Mouse (Mus musculus) limb, embryonic 15.5 days (tissue): ENCODE measurements around the gene Yjefn3. TPM values are rescaled to one million over a fixed set of nuclear protein-coding genes. Genes with fewer than 3 reads are reported as not detected.

Experiments used
- ATAC-seq: fragments of 200-750 bp; cut with Nextera tagmentation; 2 replicates; pipeline ENCODE4 v1.8.0; 2017; ENCODE audit warnings: low read depth, moderate TSS enrichment; ENCODE audit not compliant: insufficient number of reproducible peaks, low FRiP score, low TSS enrichment
- H3K27ac ChIP-seq: fragments of 300-500 bp; sonication (generic); 2 replicates; pipeline ENCODE4 v1.5.1; 2015; ENCODE audit warnings: moderate library complexity, mild to moderate bottlenecking, inconsistent platforms
- H3K27me3 ChIP-seq: fragments of 300-500 bp; sonication (generic); 2 replicates; pipeline ENCODE4 v1.6.1; 2015; ENCODE audit warnings: inconsistent platforms
- H3K36me3 ChIP-seq: fragments of 300-500 bp; sonication (generic); 2 replicates; pipeline ENCODE4 v1.6.1; 2015; ENCODE audit warnings: inconsistent platforms
- H3K4me1 ChIP-seq: fragments of 300-500 bp; sonication (generic); 2 replicates; pipeline ENCODE4 v1.6.1; 2015; ENCODE audit warnings: inconsistent platforms
- H3K4me2 ChIP-seq: fragments of 300-500 bp; sonication (generic); 2 replicates; pipeline ENCODE4 v1.6.1; 2015; ENCODE audit warnings: mild to moderate bottlenecking, inconsistent platforms
- H3K4me3 ChIP-seq: fragments of 300-500 bp; sonication (generic); 2 replicates; pipeline ENCODE4 v1.5.1; 2015; ENCODE audit warnings: mild to moderate bottlenecking, inconsistent platforms
- H3K9ac ChIP-seq: fragments of 300-500 bp; sonication (generic); 2 replicates; pipeline ENCODE4 v1.6.1; 2015; ENCODE audit warnings: inconsistent platforms
- H3K9me3 ChIP-seq: fragments of 300-500 bp; sonication (generic); 2 replicates; pipeline ENCODE4 v1.6.1; 2016; ENCODE audit warnings: inconsistent platforms
- WGBS: fragments of 180-500 bp; shearing (Covaris S2); methylation state at CpG from one replicate; pipeline ENCODE4 v1.1.7; 2015; 5-methylcytosine and 5-hydroxymethylcytosine counted together
- polyA plus RNA-seq: library from polyadenylated mRNA; unstranded; fragments of >200 nt; fragmentation: Nextera tagmentation; extraction: Ambion mirVana; gene quantifications from 2 replicates; pipeline ENCODE4 v1.2.1, GENCODE M21; 2015

The Yjefn3 gene
- polyA plus RNA-seq, 1 experiment from 2014 or later, result 3.7 TPM

DNA sequence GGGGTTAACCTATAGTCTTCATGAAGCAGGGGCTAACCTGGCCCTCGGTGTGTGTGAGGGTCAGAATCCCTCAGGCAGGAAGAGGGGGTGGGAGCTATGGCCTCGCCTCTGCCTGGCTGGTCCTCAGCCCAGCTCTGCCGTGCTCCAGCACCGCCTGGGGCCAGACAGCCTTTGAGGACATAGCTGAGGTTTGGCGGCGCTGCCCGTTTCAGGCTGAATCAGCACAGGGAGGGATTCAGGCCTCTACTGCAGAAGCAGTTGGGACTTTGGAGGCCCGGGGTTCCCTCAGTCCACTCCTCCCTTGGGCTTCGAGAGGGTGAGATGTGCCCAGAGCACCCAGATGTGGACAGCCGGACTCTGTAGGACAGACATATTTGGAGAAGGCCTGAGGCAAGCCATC is 26.4 kb downstream of the Yjefn3 start:
- 37% methylated on average over 10 of the region's 10 CpGs for whole genome bisulfite sequencing

DNA sequence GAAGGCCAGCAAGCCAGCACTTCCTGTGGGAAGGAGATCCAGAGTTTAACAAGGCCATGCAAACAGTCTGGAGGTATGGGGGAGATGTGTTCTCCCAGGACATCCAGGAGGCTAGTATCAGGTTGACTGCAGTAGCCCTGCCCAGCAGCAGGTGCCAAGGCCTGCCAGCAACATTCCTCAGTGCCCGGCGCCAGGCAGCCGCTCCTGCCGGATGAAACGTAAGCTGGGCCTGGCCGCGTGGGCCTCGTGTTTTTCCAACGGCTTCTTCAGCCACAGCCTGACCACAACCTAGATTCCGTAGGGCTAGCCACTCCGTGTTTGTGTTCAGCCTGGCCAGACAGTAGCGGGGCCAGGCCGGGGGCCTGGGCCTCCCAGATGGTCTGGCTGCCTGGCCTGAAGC is 27.9 kb downstream of the Yjefn3 start:
- Histone ChIP-seq H3K4me1 (peaks cover 16% of the 10 kb centered on the region; the same call in 1 of the 2 replicates), H3K9ac (no peak overlapping the region), H3K36me3 (no peaks in the 10 kb centered on the region), H3K27ac (no peak overlapping the region), H3K27me3 (peaks cover 31% of the 10 kb centered on the region), H3K4me3 (no peak overlapping the region), H3K9me3 (no peaks in the 10 kb centered on the region), H3K4me2 (no peak overlapping the region)
- 76% methylated on average over 13 of the region's 13 CpGs for WGBS
- ATAC-seq, result no peak

More for the DNA sequence above, 26.4 kb downstream of the Yjefn3 start:
- Histone ChIP-seq H3K4me3 (no peak overlapping the region), H3K36me3 (no peaks in the 10 kb centered on the region), H3K27me3 (peaks cover 45% of the 10 kb centered on the region), H3K9me3 (no peaks in the 10 kb centered on the region), H3K9ac (no peak overlapping the region), H3K4me1 (peaks cover 21% of the 10 kb centered on the region), H3K4me2 (no peak overlapping the region), H3K27ac (no peak overlapping the region)
- ATAC-seq, result no peak

DNA sequence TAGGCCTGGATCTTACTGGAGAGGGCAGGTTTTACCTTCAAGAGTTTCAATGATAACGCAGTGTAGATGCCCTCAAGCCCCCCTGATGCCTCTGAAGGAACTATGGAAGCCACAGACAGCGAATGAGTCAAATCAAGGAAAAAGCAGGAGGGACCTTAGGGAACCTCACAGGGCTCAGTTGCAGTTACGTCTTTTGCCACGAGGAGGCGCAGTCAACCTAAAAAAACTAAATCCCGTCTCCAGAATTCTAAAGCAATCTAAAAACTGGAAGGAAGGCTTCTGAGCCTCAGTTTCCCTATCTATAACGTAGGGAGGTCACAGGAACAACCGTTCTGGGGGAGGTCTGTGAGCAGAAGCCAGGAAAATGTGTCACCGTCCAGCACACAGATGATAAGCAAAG is 28.4 kb downstream of the Yjefn3 start:
- Histone ChIP-seq H3K4me2 (no peak overlapping the region), H3K9me3 (no peaks in the 10 kb centered on the region), H3K27ac (no peak overlapping the region), H3K27me3 (peaks cover 26% of the 10 kb centered on the region), H3K4me3 (no peak overlapping the region), H3K4me1 (peaks cover 16% of the 10 kb centered on the region; the same call in 1 of the 2 replicates), H3K9ac (no peak overlapping the region), H3K36me3 (no peaks in the 10 kb centered on the region)
- WGBS, result 10% methylated on average over 9 of the region's 9 CpGs
- ATAC-seq, result no peak

DNA sequence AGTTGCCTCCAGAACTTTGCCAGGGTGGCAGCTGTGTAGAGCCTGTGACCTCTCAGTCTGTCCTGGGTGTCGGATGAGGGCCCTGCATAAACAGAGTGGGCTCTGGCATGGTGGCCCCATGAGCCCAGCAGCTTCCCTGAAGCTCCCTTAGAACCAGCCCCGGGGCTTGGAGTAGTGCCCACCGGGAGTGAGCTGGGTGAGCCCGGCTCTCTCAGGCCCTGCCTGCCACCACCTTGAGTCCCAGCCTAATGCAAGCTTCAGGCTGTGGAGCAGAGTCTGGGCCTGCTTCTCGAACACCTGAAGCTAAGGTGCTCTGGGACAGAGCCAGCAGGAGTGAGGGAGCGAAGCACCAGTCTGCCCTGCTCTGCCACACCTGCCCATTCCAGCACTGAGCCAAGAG is 31.6 kb downstream of the Yjefn3 start:
- 84% methylated on average over 6 of the region's 6 CpGs for WGBS
- H3K9me3 ChIP-seq, result no peaks in the 10 kb centered on the region
- no peaks in the 10 kb centered on the region for H3K27me3 ChIP-seq

DNA sequence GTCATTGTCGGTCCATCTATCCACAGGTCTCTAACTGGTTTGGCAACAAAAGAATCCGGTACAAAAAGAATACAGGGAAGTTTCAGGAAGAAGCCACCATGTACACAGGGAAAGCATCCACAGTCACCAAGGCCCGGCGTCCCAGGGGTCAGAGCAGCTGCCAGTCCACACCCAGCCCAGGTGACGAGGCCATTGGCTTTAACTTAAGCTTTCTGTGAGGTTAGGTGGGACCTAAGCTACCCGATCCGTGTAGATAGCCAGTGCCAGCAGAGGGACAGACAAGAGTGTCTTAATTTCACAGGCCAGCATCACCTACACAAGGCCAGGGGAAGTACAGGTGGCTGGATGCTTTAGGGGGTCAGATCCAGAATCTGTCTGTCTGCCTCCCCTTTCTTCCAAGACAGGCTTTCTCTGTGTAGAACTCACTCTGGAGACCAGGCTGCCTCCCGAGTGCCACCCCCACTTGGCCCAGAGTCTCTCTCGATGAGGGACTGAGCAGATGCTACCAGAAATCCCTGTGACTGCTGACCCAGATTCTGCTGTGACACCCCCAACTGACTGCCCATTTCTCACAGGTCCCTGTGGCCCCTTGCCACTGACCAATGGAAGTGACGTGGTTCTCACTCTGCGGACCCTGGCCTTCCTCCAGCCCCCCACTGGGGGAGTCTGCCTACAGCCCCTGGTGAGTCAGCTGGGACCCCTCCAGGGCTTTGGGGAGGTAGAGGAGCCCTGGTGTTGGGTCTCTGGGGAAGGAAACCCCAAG is 32.3 kb downstream of the Yjefn3 start:
- no peak for ATAC-seq
- 80% methylated on average over 11 of the region's 11 CpGs for WGBS
- Histone ChIP-seq H3K4me3 (no peak overlapping the region), H3K4me1 (peaks cover 4% of the 10 kb centered on the region; the same call in 1 of the 2 replicates), H3K36me3 (no peaks in the 10 kb centered on the region), H3K27me3 (no peaks in the 10 kb centered on the region), H3K9me3 (no peaks in the 10 kb centered on the region), H3K9ac (no peak overlapping the region), H3K27ac (no peak overlapping the region), H3K4me2 (no peak overlapping the region)

More for the DNA sequence above, 31.6 kb downstream of the Yjefn3 start:
- Histone ChIP-seq H3K4me2 (no peak overlapping the region), H3K4me3 (no peak overlapping the region), H3K36me3 (no peaks in the 10 kb centered on the region), H3K4me1 (peaks cover 4% of the 10 kb centered on the region; the same call in 1 of the 2 replicates), H3K27ac (no peak overlapping the region), H3K9ac (no peak overlapping the region)
- ATAC-seq, result no peak

DNA sequence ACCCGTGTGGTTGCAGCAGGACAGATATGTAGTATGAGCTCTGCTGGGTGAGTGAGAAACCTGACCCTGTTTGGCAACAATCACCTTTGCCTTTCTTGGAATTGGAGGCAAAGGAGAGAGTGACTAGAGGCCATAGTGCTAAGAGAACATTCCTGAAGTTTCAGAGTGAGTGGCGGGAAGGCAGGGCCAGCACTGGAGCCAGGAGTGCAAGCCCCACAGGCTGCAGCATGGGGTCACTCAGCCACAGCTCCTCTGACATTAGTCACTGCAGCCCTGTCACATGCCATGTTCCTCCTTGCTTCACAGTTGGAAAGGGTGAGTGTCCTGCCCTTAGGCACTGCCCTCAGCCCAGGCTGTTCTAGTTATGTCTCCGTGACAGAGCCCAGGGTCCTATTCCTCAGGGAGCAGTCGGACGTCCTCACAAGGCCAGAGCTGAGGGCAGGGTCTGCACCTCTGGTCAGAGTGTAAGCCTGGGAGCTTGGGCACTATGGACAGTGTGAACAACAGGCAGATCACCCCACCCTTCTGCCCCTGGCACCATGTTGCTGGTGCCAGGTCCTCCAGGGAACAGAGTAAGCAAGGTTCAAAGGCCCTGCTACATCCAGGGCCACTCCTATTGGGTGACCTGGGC is 34.7 kb downstream of the Yjefn3 start:
- ATAC-seq, result no peak
- Histone ChIP-seq H3K9me3 (no peaks in the 10 kb centered on the region), H3K4me3 (no peak overlapping the region), H3K4me1 (no peaks in the 10 kb centered on the region), H3K36me3 (no peaks in the 10 kb centered on the region), H3K9ac (no peak overlapping the region), H3K27me3 (no peaks in the 10 kb centered on the region), H3K4me2 (no peak overlapping the region), H3K27ac (no peak overlapping the region)
- WGBS, result 64% methylated on average over 5 of the region's 5 CpGs

DNA sequence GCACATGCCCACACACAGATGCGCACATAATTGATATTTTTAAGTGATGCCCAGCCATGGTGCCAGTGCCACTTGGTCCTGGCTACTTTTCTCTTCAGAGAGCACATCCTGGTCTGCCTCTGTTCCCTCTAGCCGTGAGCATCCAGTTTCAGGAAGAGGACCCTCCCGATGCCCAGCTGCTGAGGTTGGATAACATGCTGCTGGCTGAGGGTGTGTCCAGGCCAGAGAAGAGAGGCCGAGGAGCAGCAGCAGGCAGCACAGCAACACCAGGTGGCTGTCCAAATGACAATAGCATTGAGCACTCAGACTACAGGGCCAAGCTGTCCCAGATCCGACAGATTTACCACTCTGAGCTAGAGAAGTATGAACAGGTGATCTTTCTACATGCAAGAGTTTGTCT is 38.3 kb downstream of the Yjefn3 start:
- H3K27me3 ChIP-seq, result no peaks in the 10 kb centered on the region
- 72% methylated on average over 5 of the region's 5 CpGs for whole genome bisulfite sequencing
- no peak overlapping the region for H3K27ac ChIP-seq
- H3K9me3 ChIP-seq, result no peaks in the 10 kb centered on the region
- ATAC-seq, result no peak
- H3K4me2 ChIP-seq, result no peak overlapping the region
- H3K4me1 ChIP-seq, result no peaks in the 10 kb centered on the region
- H3K4me3 ChIP-seq, result no peak overlapping the region
- H3K36me3 ChIP-seq, result no peaks in the 10 kb centered on the region
- no peak overlapping the region for H3K9ac ChIP-seq

DNA sequence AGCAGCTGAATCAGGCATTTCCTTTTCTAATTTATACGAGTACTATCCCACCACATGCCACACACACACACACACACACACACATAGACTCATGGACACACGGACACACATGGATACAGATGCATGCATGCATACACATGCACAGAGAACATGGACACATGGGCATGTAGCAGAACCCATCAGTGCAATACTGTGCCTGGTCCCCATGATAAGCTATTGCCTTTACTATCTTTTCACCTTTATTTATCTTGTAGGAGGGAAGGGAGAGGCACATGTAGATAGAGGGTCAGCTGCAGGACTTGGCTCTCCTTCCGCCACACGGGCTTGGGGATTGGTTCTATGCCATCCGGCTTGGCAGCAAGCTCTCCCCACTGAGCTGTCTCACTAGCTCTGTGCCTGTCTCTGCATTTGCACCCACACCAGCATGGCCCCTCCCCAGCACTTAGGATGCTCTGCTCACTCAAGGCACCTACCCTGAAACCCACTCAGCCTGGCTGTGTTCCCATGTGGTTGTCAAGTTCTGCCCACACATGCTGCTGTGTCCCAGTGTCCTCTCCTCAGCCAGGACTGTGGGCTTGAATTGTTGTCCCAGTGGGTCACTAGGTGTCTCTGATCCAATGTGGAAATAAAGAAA is 39.0 kb downstream of the Yjefn3 start:
- no peak overlapping the region for H3K9ac ChIP-seq
- no peaks in the 10 kb centered on the region for H3K36me3 ChIP-seq
- no peak for ATAC-seq
- no peaks in the 10 kb centered on the region for H3K27me3 ChIP-seq
- no peak overlapping the region for H3K4me2 ChIP-seq
- 83% methylated on average over 5 of the region's 5 CpGs for WGBS
- H3K27ac ChIP-seq, result no peak overlapping the region
- no peaks in the 10 kb centered on the region for H3K9me3 ChIP-seq
- no peak overlapping the region for H3K4me3 ChIP-seq
- no peaks in the 10 kb centered on the region for H3K4me1 ChIP-seq

DNA sequence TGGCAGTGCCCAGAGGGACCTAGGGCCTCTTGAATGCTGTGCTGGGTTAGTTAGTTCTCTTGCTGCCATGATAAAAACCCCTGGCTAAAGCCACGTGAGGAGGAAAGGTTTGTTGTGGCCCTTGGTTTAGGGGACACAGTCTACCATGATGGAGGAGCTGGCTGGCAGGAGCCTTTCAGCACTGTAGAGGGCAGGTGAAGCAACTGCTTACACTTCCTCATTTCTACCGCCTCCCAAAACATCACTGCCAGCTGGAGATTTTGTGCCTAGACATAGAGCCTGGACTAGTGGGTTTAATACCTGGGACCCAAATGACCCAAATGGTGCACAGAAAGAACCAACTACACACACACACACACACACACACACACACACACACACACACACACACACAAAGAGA is 41.3 kb downstream of the Yjefn3 start:
- no peak for ATAC-seq
- no peaks in the 10 kb centered on the region for H3K27me3 ChIP-seq
- no peaks in the 10 kb centered on the region for H3K36me3 ChIP-seq
- no peak overlapping the region for H3K27ac ChIP-seq
- H3K4me2 ChIP-seq, result no peak overlapping the region
- 67% methylated on average over 2 of the region's 2 CpGs for WGBS
- H3K9ac ChIP-seq, result no peak overlapping the region
- H3K9me3 ChIP-seq, result no peaks in the 10 kb centered on the region
- H3K4me1 ChIP-seq, result no peaks in the 10 kb centered on the region
- no peak overlapping the region for H3K4me3 ChIP-seq

DNA sequence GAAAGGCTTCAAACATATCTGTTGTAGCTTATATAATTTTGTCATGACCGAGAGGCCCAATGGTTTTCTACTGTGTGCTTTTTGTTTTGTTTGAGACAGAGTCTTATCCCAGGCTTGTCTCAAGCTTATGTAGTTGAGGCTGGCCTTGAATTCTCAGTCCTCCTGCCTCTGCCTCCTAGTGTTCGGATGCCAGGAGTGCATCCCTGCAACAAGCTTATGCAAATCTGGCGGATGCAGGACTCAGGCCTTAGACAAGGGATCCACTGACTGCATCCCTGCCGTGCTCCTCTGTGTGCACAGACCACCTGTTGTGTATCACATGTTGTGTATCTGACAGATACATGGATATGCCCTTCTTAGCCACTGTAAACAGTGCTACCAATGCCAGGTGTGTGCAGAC is 41.7 kb downstream of the Yjefn3 start:
- Histone ChIP-seq H3K27ac (no peak overlapping the region), H3K9ac (no peak overlapping the region), H3K4me2 (no peak overlapping the region), H3K9me3 (no peaks in the 10 kb centered on the region), H3K27me3 (no peaks in the 10 kb centered on the region), H3K4me3 (no peak overlapping the region), H3K4me1 (no peaks in the 10 kb centered on the region), H3K36me3 (no peaks in the 10 kb centered on the region)
- no peak for ATAC-seq
- WGBS, result 56% methylated on average over 4 of the region's 4 CpGs

DNA sequence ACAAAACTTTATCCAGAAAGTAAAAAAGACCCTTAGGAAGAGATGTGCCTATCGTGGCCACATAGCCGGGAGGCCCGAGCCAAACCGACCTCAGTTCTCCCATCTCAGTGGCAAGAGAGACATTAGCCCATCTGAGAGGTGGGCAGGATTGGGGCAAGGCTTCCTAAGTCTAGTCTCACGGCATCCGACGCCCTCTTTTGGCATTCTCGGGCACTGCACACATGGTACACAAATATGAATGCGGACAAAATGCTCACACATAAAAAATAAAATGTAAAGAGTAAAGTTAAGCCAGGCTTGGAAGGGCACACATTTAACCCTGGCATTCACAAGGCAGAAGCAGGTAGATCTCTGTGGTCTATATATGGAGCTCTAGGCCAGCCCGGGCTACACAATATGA is 48.6 kb downstream of the Yjefn3 start:
- Histone ChIP-seq H3K9ac (no peak overlapping the region), H3K4me2 (no peak overlapping the region), H3K36me3 (no peaks in the 10 kb centered on the region), H3K4me3 (no peak overlapping the region), H3K27ac (no peak overlapping the region), H3K4me1 (no peaks in the 10 kb centered on the region), H3K9me3 (no peaks in the 10 kb centered on the region), H3K27me3 (no peaks in the 10 kb centered on the region)
- no peak for ATAC-seq
- WGBS, result 92% methylated on average over 10 of the region's 10 CpGs

DNA sequence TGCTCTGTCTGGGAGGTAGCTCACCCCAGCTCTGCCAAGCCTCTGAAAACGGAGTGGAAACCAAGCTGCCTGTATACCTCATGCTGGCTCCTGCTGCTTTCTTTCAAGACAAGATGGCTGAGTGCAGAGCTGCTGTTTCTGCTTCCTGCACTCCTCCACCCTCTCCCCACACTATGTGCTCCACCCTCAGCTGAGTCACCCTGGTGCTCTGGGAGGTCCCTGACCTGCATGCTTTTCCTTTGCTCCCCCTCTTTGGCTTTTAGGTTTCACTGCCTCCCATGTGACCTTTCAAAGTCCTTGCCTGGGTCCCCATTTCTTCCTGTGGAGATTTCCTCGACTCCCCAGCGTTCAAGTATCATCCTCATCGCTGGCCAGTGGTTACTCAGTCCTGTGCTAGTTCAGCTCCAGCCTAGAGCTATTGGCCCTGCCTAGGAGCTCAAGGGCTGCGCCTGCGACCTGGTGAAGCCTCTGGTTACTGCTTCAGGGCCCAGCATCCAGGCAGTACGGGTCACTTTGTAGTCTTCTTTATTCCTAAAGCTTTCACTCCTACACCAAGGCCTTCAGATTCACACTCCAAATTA is 51.5 kb downstream of the Yjefn3 start:
- H3K9me3 ChIP-seq, result no peaks in the 10 kb centered on the region
- H3K36me3 ChIP-seq, result no peaks in the 10 kb centered on the region
- no peaks in the 10 kb centered on the region for H3K4me1 ChIP-seq
- 74% methylated on average over 7 of the region's 7 CpGs for WGBS
- no peak overlapping the region for H3K27ac ChIP-seq
- no peak for ATAC-seq
- H3K4me3 ChIP-seq, result no peak overlapping the region
- H3K4me2 ChIP-seq, result no peak overlapping the region
- H3K9ac ChIP-seq, result no peak overlapping the region
- H3K27me3 ChIP-seq, result no peaks in the 10 kb centered on the region
